15 mouse cellular contexts compared by ENCODE assay signal in genomic region chr10:17332986-17333385, GRCm38 (mm10).
DNase-seq lines count a peak whose midpoint lies in the region; ATAC-seq and TF ChIP-seq lines count a peak whose summit lies in the region.
"Had no signal": no experiment of that assay in that cellular context is flagged by ENCODE, and none has a peak within 500 bp of the region (broad histone marks: within the 10 kb centered on the region; RNA-seq: fewer than 3 reads in every experiment).

No protein-coding gene starts in this region.

- WGBS in hindbrain, embryonic 10.5 days: 26% methylated on average over 3 of the region's 3 CpGs
- WGBS in hindbrain, postnatal 0 days: 53% methylated on average over 3 of the region's 3 CpGs
- WGBS in hindbrain, embryonic 14.5 days: 24% methylated on average over 3 of the region's 3 CpGs

- no peaks in the 10 kb centered on the region for H3K27me3 ChIP-seq in hindbrain, embryonic 10.5 days (ENCODE audit: insufficient read depth, poor library complexity, severe bottlenecking)
- no peaks in the 10 kb centered on the region for H3K27me3 ChIP-seq in hindbrain, postnatal 0 days (ENCODE audit: insufficient read depth, low read length)
- H3K27me3 ChIP-seq in hindbrain, embryonic 14.5 days (ENCODE audit: control insufficient read depth, insufficient read depth, low read length): no peaks in the 10 kb centered on the region
- H3K27me3 ChIP-seq: embryonic facial prominence, embryonic 12.5 days; liver, embryonic 12.5 days had no signal

- H3K4me2 ChIP-seq in hindbrain, postnatal 0 days (ENCODE audit: low read depth, low read length): no peak overlapping the region
- no peak overlapping the region for H3K4me2 ChIP-seq in hindbrain, embryonic 14.5 days (replicated peaks)
- H3K4me2 ChIP-seq: embryonic facial prominence, embryonic 12.5 days; liver, embryonic 12.5 days; lung, embryonic 14.5 days had no signal

- no peaks in the 10 kb centered on the region for H3K36me3 ChIP-seq in hindbrain, embryonic 10.5 days
- no peaks in the 10 kb centered on the region for H3K36me3 ChIP-seq in hindbrain, postnatal 0 days (ENCODE audit: insufficient read depth, low read length)
- no peaks in the 10 kb centered on the region for H3K36me3 ChIP-seq in hindbrain, embryonic 14.5 days (replicated peaks; ENCODE audit: control insufficient read depth, insufficient read depth)
- H3K36me3 ChIP-seq: embryonic facial prominence, embryonic 12.5 days; liver, embryonic 12.5 days had no signal

- ATAC-seq in hindbrain, postnatal 0 days: no peak
- ATAC-seq in hindbrain, embryonic 14.5 days (ENCODE audit: low FRiP score): no peak
- ATAC-seq: intestine, postnatal 0 days; liver, embryonic 12.5 days had no signal

- H3K9ac ChIP-seq in hindbrain, postnatal 0 days (replicated peaks; ENCODE audit: low read length): no peak overlapping the region
- no peak overlapping the region for H3K9ac ChIP-seq in hindbrain, embryonic 14.5 days
- H3K9ac ChIP-seq: embryonic facial prominence, embryonic 12.5 days; liver, embryonic 12.5 days; lung, embryonic 14.5 days had no signal

- peak overlapping the region; percentile 92 for H3K27ac ChIP-seq in hindbrain, embryonic 10.5 days
- H3K27ac ChIP-seq in hindbrain, postnatal 0 days: no peak overlapping the region
- H3K27ac ChIP-seq in hindbrain, embryonic 14.5 days: peak overlapping the region; percentile 66; the same call in 1 of the 2 replicates
- H3K27ac ChIP-seq: embryonic facial prominence, embryonic 12.5 days; liver, embryonic 12.5 days; macrophage had no signal

- no peak for TF ChIP-seq POLR2A in brain, embryonic 14.5 days (IDR thresholded peaks at IDR 0.05; ENCODE audit: borderline replicate concordance, extremely low read depth, insufficient read depth, insufficient read length, poor library complexity, severe bottlenecking)

- H3K9me3 ChIP-seq in hindbrain, embryonic 10.5 days: no peaks in the 10 kb centered on the region
- no peaks in the 10 kb centered on the region for H3K9me3 ChIP-seq in hindbrain, postnatal 0 days (ENCODE audit: low read length)
- no peaks in the 10 kb centered on the region for H3K9me3 ChIP-seq in hindbrain, embryonic 14.5 days (ENCODE audit: control insufficient read depth, low read length)
- H3K9me3 ChIP-seq: embryonic facial prominence, embryonic 12.5 days; liver, embryonic 12.5 days had no signal

- DNase-seq in hindbrain, embryonic 10.5 days (ENCODE audit: low spot score): peak; percentile 11
- DNase-seq in hindbrain, postnatal 0 days (ENCODE audit: low spot score): no peak
- peak; percentile 61 for DNase-seq in 3T3-L1 (ENCODE audit: low read depth, low spot score)
- DNase-seq in brain, embryonic 14.5 days (ENCODE audit: low read depth): peak; percentile 29
- no peak for DNase-seq in hindbrain, embryonic 14.5 days (ENCODE audit: low spot score)
- no peak for DNase-seq in right cerebral cortex, postnatal 25 days
- DNase-seq in left cerebral cortex, postnatal 4 days: no peak
- DNase-seq: layer of hippocampus, postnatal 36 days; right cerebral cortex, adult 18-20 months; thymus, adult 18-20 months had no signal

- peaks cover 44% of the 10 kb centered on the region for H3K4me1 ChIP-seq in hindbrain, embryonic 10.5 days (replicated peaks)
- H3K4me1 ChIP-seq in hindbrain, postnatal 0 days (ENCODE audit: insufficient read depth, low read length): peaks cover 8% of the 10 kb centered on the region; the same call in 1 of the 2 replicates
- peaks cover 24% of the 10 kb centered on the region for H3K4me1 ChIP-seq in hindbrain, embryonic 14.5 days (replicated peaks; ENCODE audit: control insufficient read depth, insufficient read depth, low read length)

- TF ChIP-seq CTCF in hindbrain, postnatal 0 days (IDR thresholded peaks at IDR 0.05; ENCODE audit: low read depth): no peak
- no peak for TF ChIP-seq CTCF in brain, embryonic 14.5 days (IDR thresholded peaks at IDR 0.05; ENCODE audit: borderline replicate concordance, extremely low read depth, insufficient read depth, insufficient read length)

- intact Hi-C loops in left cerebral cortex, postnatal 4 days (cut with DNase I): loop anchor here (10.0 kb wide), 1 partner anchor 392 kb away; the partner anchor contains the start of gene Cited2

- H3K4me3 ChIP-seq in hindbrain, embryonic 10.5 days: no peak overlapping the region
- H3K4me3 ChIP-seq in hindbrain, postnatal 0 days (ENCODE audit: low read length): no peak overlapping the region
- H3K4me3 ChIP-seq in hindbrain, embryonic 14.5 days (replicated peaks; ENCODE audit: low read length): no peak overlapping the region
- H3K4me3 ChIP-seq: embryonic facial prominence, embryonic 12.5 days; liver, embryonic 12.5 days had no signal

Comparison
In these comparisons a context has a peak if more than half of its experiments do, and no peak if none do; other contexts are left out.
1. DNase-seq: peak in hindbrain, embryonic 10.5 days (single experiment), 3T3-L1 (single experiment) and brain, embryonic 14.5 days (single experiment); none in hindbrain, postnatal 0 days (single experiment), hindbrain, embryonic 14.5 days (single experiment), right cerebral cortex, postnatal 25 days (single experiment) and left cerebral cortex, postnatal 4 days (single experiment).